8 mouse cellular contexts compared by ENCODE assay signal in the genomic region with DNA sequence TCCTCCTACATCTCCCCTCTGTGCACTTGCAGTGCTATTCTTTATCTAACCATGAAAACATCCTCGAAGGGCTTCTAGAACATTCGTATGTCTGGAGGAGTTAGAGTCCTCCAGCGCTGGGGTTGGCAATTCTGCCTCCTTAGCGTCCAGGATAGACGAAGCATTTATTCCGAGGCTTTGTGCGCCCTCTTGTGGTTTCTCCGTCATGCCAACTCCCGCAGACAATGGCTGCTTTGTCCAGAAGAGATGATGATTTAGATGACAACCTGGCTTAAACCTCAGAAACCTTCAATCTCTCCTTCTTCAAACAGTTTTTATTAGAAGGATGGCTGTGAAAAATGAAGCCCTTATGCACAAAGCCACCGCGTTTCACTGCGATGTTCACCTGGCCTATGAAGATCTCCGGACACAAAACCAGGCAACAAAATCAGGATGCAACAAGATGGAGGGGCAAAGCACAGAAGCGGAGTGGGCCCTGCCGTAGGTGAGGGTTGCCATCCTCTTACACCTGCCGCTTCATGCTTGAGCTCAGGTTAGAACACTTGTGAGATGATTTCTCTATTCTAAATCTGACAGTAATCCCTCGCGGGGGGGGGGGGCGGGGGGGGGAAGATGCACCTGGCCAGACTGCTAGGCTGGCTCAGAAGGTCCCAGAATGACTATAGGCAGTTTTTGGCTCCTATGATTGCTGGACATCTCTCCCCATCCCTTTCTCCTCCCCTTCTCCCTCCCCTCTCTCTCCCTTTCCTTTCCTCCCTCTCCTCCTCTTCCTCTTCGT. TPM values are rescaled to one million over a fixed set of nuclear protein-coding genes. Genes with fewer than 3 reads are reported as not detected.
DNase-seq lines count a peak whose midpoint lies in the region; ATAC-seq and TF ChIP-seq lines count a peak whose summit lies in the region.

No protein-coding gene starts in this region.

- no peaks in the 10 kb centered on the region for H3K27me3 ChIP-seq in embryonic facial prominence, embryonic 14.5 days (replicated peaks; ENCODE audit: control insufficient read depth, insufficient read depth, low read length)
- H3K27me3 ChIP-seq in limb, embryonic 13.5 days = 0 out of 2 replicates have a peak, but pooled peaks cover 4% of the 10 kb centered on the region
- H3K27me3 ChIP-seq in midbrain, embryonic 16.5 days (ENCODE audit: control insufficient read depth, insufficient read depth, low read depth, low read length) = no peaks in the 10 kb centered on the region
- H3K27me3 ChIP-seq in spleen, adult 2 months (ENCODE audit: control insufficient read depth, insufficient read depth, low read length) = no peaks in the 10 kb centered on the region

- peak; percentile 89 for ATAC-seq in embryonic facial prominence, embryonic 14.5 days (ENCODE audit: low read depth)
- peak; percentile 77; the same call in 1 of the 2 replicates for ATAC-seq in limb, embryonic 13.5 days (ENCODE audit: low FRiP score, low read depth)
- peak; percentile 91 for ATAC-seq in midbrain, embryonic 16.5 days

- no peak for TF ChIP-seq POLR2A in spleen, adult 2 months (IDR thresholded peaks at IDR 0.05; ENCODE audit: low read depth, low read length)

- no peak overlapping the region for H3K27ac ChIP-seq in embryonic facial prominence, embryonic 14.5 days (replicated peaks; ENCODE audit: low read depth, low read length)
- H3K27ac ChIP-seq in limb, embryonic 13.5 days = no peak overlapping the region
- H3K27ac ChIP-seq in midbrain, embryonic 16.5 days (ENCODE audit: low read length) = no peak overlapping the region
- H3K27ac ChIP-seq in spleen, adult 2 months (ENCODE audit: insufficient read depth, low read length) = no peak overlapping the region

- peak overlapping the region; percentile 32; the same call in 1 of the 2 replicates for H3K9ac ChIP-seq in embryonic facial prominence, embryonic 14.5 days (ENCODE audit: low read depth, low read length)
- H3K9ac ChIP-seq in limb, embryonic 13.5 days = no peak overlapping the region
- H3K9ac ChIP-seq in midbrain, embryonic 16.5 days (ENCODE audit: low read depth, low read length) = peak overlapping the region; percentile 37

- TF ChIP-seq CTCF in spleen, adult 2 months (IDR thresholded peaks at IDR 0.05; ENCODE audit: extremely low read depth, insufficient read depth, insufficient read length, insufficient replicate concordance) = peak; percentile 87; the same call in 1 of the 2 replicates

- no peaks in the 10 kb centered on the region for H3K9me3 ChIP-seq in embryonic facial prominence, embryonic 14.5 days (ENCODE audit: control insufficient read depth, low read length)
- H3K9me3 ChIP-seq in limb, embryonic 13.5 days = no peaks in the 10 kb centered on the region
- no peaks in the 10 kb centered on the region for H3K9me3 ChIP-seq in midbrain, embryonic 16.5 days (replicated peaks; ENCODE audit: control insufficient read depth, low read length, poor library complexity, severe bottlenecking)

- H3K4me1 ChIP-seq in embryonic facial prominence, embryonic 14.5 days (ENCODE audit: control insufficient read depth, insufficient read depth, low read length) = 0 out of 2 replicates have a peak, but pooled peaks cover 4% of the 10 kb centered on the region
- no peaks in the 10 kb centered on the region for H3K4me1 ChIP-seq in limb, embryonic 13.5 days
- no peaks in the 10 kb centered on the region for H3K4me1 ChIP-seq in midbrain, embryonic 16.5 days (ENCODE audit: control insufficient read depth, insufficient read depth, low read length)
- H3K4me1 ChIP-seq in spleen, adult 2 months (ENCODE audit: control insufficient read depth, insufficient read depth, insufficient read length) = no peaks in the 10 kb centered on the region

- no peaks in the 10 kb centered on the region for H3K36me3 ChIP-seq in embryonic facial prominence, embryonic 14.5 days (ENCODE audit: control insufficient read depth, insufficient read depth, low read length)
- H3K36me3 ChIP-seq in limb, embryonic 13.5 days = no peaks in the 10 kb centered on the region
- H3K36me3 ChIP-seq in midbrain, embryonic 16.5 days (ENCODE audit: control insufficient read depth, insufficient read depth, low read length) = no peaks in the 10 kb centered on the region
- H3K36me3 ChIP-seq in spleen, adult 2 months (ENCODE audit: control insufficient read depth, insufficient read depth, low read length) = no peaks in the 10 kb centered on the region

- H3K4me3 ChIP-seq in embryonic facial prominence, embryonic 14.5 days (ENCODE audit: low read depth, low read length) = peak overlapping the region; percentile 19
- peak overlapping the region; percentile 12; the same call in 1 of the 2 replicates for H3K4me3 ChIP-seq in limb, embryonic 13.5 days
- H3K4me3 ChIP-seq in midbrain, embryonic 16.5 days (ENCODE audit: low read depth, low read length) = peak overlapping the region; percentile 21
- no peak overlapping the region for H3K4me3 ChIP-seq in spleen, adult 2 months (ENCODE audit: extremely low read depth, insufficient read depth, insufficient read length)

- peak overlapping the region; percentile 42 for H3K4me2 ChIP-seq in embryonic facial prominence, embryonic 14.5 days (ENCODE audit: low read depth, low read length)
- peak overlapping the region; percentile 46 for H3K4me2 ChIP-seq in limb, embryonic 13.5 days (replicated peaks)
- H3K4me2 ChIP-seq in midbrain, embryonic 16.5 days (ENCODE audit: low read length) = peak overlapping the region; percentile 36

- peak; percentile 88 for DNase-seq in 3T3-L1 (ENCODE audit: low read depth, low spot score)
- DNase-seq in adrenal gland, postnatal 36 days = peak; percentile 89 to 90
- DNase-seq in embryonic facial prominence, embryonic 14.5 days (ENCODE audit: low spot score) = peak; percentile 93
- DNase-seq in heart, adult 9 months (ENCODE audit: low spot score in 2 of 2) = peak; percentile 68 to 87
- DNase-seq in kidney, adult 9 months = peak; percentile 88
- DNase-seq in spleen, adult 2 months (ENCODE audit: low read depth in 1 of 2, low spot score in 2 of 2) = peak; percentile 62 to 80

- WGBS in embryonic facial prominence, embryonic 14.5 days = 22% methylated on average over 18 of the region's 20 CpGs
- 25% methylated on average over 20 of the region's 20 CpGs for WGBS in limb, embryonic 13.5 days
- WGBS in midbrain, embryonic 16.5 days = 22% methylated on average over 17 of the region's 20 CpGs
- WGBS in spleen, adult 2 months = 22% methylated on average over 17 of the region's 20 CpGs

RNA-seq across cellular contexts. Expression of a gene that starts 26.4 kb away (rescaled TPM):
- 10 to 100 TPM; 24.0 to 32.7 TPM for total RNA-seq in adrenal gland, postnatal 36 days (2021)
- 19.2 and 22.0 TPM in 2 replicates for polyA plus RNA-seq in embryonic facial prominence, embryonic 14.5 days (2014; fragmentation: Nextera tagmentation; extraction: Ambion mirVana)
- 28.4 and 29.0 TPM in 2 replicates for polyA plus RNA-seq in limb, embryonic 13.5 days (2015; fragmentation: Nextera tagmentation; extraction: Ambion mirVana)
- polyA plus RNA-seq in midbrain, embryonic 16.5 days (2015; fragmentation: Nextera tagmentation; extraction: Ambion mirVana) = 6.7 TPM in 2 replicates
- polyA plus RNA-seq in spleen, adult 2 months (2012; rRNA removed) = 3.1 and 3.6 TPM in 2 replicates
